Mouse (Mus musculus): Measurements from ENCODE around the gene Hcfc1. TPM values are rescaled to one million over a fixed set of nuclear protein-coding genes. Genes with fewer than 3 reads are reported as not detected.

The Hcfc1 gene
- total RNA-seq (2017), result 21.4 to 45.9 TPM (median 24.5 TPM) in 3 replicates

DNA sequence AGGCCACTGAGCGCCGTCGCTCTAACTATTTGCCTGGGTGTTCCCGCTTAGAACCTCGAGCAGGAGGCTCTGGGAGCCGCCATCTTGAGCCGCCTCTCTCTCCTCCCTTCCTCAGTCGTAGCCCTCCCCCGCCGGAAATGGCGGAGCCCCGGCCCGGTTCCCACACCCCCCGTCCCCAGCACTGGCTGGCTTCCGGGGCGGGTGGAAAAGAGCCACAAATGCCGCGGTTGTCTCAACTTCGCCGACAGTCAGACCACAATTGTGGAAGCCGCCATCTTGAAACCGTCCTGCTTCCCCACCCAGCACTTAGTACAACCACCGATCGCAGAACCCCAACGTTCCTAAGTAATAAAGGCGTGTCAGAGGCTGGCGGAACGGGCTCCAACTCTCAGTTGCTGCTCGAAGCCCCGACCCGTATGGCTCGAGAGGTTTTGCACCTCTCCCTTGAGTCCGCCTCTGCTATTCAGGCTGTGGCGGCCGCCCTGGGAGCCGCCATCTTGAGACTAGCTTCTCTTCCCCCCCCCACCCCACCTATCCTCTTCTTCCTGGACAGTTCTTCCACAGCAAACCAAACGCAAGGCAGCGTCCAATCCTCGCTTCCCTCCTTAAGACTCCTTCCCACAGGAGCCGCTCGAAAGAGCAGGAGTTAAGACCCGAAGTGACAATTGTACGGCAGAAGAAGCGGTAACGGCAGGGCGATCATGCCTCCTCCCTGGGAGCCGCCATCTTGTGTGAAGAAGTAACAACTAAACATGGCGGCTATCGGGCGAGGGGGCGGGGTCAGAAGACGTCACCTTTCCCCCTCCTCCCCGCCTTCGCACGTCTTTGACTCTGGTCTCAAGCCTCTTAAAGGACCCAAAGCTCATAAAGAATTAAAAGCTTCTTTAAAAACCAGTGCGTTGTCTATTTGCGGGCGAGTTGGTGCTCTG, at the start of gene Hcfc1:
Gene Hcfc1 (minus strand): TSS at position 110 of the 929 bp plus-strand sequence.
- ATAC-seq (replicated peaks; ENCODE audit: insufficient number of reproducible peaks, low FRiP score, low TSS enrichment, poor library complexity, severe bottlenecking), result peak; percentile 57

DNA sequence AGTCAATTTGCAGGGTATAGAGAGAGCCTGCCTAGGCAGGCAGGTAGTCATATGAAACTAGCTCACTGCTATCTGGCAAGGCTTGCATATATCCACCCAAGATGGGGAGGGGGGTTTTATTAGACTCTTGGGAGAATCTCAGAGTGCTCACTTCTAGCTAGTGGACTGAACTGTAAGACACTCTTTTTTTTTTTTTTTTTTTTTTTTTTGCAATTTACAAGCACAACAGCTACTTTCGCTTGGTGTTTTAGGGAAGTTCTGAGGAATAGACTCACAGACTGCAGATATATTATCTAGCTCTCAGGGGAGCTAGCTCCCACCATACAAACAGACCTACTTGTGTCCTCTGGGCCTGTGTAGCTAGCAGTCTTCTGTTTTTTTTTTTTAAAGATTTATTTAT, 48.4 kb upstream of the Hcfc1 start:
- no peak for ATAC-seq (replicated peaks; ENCODE audit: insufficient number of reproducible peaks, low FRiP score, low TSS enrichment, poor library complexity, severe bottlenecking)

DNA sequence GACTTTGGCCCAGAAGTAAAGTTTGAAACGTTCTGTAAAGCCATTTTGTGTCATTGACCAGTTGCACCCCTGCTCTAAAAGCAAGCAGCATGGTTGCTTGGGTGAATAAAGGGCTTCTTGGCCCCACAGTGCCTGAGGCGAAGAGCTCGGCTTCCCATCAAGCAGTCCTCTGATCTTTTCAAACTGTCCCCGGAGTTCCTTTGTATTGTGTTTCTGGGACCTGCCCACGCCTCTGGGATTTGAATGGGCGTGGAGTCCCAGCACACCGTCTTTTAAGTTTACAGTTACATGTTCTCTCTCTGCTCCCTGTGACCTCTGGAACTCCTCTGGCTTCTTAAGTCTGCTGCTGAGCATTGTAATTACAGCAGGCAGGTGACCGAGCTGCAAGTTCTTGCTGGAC, 41.9 kb upstream of the Hcfc1 start:
- ATAC-seq (replicated peaks; ENCODE audit: insufficient number of reproducible peaks, low FRiP score, low TSS enrichment, poor library complexity, severe bottlenecking), result no peak

DNA sequence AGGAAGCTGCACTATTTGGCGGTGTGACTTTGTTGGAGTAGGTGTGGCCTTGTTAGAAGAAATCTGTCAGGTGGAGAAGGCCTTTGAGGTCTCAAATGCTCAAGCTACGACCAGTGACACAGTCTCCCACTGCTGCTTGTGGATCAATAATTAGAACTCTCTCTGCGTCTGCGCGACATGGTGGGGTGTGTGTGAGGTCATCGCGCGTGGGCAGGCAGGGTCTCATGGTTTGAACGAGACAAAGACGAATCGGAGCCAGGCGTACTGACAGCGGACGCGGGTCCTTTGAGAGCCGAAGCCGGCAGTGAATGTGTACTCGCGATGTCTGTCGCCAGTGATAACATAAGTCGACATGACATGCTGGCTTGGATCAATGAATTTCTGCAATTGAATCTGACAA, 40.2 kb upstream of the Hcfc1 start:
- ATAC-seq (replicated peaks; ENCODE audit: insufficient number of reproducible peaks, low FRiP score, low TSS enrichment, poor library complexity, severe bottlenecking), result no peak

DNA sequence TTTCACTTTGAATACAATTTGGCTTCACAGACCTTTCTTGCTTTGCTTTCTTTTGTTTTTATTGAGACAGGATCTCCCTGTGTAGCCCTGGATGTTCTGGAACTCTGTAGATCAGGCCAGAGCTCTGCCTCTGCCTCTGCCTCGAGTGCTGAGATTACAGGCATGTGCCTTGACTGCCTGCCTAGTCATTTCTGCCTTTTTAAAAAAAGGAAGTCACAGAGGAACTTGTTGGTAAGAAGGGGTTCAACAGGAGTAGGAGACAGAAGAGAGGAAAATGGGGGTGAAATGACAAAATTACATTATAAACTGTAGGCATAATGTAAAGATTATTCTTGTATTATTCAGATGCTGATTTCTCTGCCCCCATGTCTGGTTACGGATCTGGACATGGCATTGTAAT, 37.5 kb upstream of the Hcfc1 start:
- no peak for ATAC-seq (replicated peaks; ENCODE audit: insufficient number of reproducible peaks, low FRiP score, low TSS enrichment, poor library complexity, severe bottlenecking)

DNA sequence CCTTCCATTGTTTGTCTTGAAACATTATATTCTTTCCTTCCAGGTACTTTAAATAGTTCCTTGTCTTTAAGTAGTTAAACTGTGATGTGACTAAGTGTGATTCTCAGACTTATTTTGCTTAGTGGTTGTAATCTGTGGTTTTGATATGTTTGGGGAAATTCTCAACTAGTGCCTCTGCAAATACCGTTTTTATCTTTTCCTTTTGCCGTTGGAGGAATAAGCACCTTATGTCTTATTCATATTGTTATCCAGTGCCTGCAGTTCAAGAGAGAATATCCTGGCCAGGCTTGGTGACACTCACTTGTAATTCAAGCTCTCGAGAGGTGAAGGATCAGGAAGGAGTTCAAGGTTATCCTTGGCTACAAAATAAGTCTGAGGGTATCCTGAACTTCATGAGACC, 34.9 kb upstream of the Hcfc1 start:
- no peak for ATAC-seq (replicated peaks; ENCODE audit: insufficient number of reproducible peaks, low FRiP score, low TSS enrichment, poor library complexity, severe bottlenecking)

DNA sequence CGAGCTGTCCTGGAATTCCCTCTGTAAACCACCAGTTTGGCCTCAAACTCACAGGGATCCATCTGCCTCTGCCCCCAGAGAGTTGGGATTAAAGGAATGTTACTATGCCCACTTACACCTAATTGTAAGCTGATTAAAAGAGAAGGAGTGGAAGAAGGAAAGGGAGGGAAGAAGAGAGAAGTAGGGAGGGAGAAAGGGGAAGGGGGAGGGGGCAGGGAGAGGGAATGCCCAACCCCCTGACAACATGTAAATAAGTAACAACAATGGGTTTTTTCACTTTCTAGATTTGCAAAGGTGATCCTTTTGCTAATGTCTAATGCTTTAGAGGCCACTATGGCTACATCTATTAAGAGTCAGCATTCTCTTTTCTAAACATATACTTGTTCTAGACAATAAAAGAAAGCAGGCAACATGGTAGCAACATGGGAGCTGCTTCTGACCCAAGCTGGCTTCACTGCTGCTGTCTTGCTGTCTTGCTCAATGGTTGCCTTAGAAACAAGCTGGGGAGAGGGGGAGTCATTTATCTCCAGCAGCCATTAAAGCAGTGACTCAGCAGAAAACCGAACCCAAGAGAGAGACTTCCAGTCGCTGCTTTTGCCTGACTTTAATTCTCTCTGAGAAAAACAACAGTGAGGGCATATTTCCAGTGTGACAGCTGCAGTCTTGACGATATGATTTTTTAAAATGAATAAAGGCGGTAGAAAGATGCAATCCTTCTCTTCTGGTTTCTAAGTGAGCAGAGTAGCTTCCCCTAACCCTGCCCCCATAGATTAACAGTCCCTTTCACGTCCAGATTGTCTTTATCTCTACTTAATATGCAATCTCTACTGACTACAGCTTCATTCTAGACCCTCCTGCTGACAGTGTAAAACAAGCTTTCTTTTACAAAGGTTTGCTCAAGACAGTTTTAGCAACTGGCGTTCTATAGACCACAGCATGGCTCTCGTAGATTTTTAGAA, 33.0 kb upstream of the Hcfc1 start:
- ATAC-seq (replicated peaks; ENCODE audit: insufficient number of reproducible peaks, low FRiP score, low TSS enrichment, poor library complexity, severe bottlenecking), result no peak

DNA sequence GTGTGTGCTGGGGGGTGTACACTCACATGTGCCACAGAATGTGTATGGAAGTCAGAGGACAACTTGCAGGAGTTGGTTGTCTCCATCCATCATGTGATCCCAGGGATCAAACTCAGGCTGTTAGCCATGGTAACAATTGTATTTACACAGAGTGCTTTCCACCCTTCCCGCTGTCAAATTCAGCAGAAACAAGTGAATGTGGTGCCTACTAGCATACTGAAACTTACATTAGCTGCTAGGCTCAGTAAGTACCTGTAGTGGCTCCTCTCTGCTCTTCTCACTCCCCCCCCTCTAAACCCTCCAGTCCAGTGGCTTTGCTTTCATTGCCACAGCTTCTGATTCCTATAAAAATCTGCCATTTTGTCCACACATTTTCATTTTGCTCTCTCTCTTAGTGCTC, 11.6 kb upstream of the Hcfc1 start:
- ATAC-seq (replicated peaks; ENCODE audit: insufficient number of reproducible peaks, low FRiP score, low TSS enrichment, poor library complexity, severe bottlenecking), result no peak

DNA sequence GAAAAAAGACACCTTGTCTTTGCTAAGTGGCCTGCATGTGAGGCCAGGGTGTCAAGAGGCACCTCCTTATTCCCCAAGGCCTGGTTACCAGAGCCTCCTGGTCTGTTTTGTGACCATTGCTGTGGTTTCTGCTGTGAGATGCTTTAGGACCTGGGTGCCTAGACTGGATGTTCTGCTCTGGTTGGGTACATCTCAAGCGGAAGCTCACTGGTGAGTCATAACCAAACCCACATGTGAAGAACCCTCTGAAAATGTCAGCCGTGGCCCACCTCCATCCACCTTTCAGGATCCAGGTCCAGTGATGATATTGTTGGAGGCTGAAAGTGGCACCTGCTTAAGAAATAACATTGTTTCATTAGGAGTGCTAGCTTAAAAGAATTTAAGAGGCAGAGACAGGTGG, 10.1 kb upstream of the Hcfc1 start:
- ATAC-seq (replicated peaks; ENCODE audit: insufficient number of reproducible peaks, low FRiP score, low TSS enrichment, poor library complexity, severe bottlenecking), result no peak

DNA sequence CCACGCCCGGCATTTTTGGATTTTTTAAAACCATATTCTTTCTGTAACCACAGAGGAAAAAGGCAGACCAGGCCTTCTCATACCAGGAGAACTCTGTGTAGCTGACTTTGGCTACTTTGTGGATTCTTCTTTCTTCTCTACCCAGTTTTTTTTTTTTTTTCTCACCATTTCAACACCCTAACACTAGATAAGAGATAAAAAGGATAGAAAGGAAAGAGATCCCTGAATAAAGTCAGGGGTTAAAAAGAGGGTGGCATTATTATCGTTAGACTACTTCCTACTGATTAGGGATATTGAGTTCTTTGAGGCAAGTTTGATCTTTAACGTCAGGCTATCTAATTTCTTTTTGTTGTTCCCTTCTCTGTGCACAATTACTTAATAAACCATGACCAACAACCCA, 6.6 kb upstream of the Hcfc1 start:
- ATAC-seq (replicated peaks; ENCODE audit: insufficient number of reproducible peaks, low FRiP score, low TSS enrichment, poor library complexity, severe bottlenecking), result no peak

DNA sequence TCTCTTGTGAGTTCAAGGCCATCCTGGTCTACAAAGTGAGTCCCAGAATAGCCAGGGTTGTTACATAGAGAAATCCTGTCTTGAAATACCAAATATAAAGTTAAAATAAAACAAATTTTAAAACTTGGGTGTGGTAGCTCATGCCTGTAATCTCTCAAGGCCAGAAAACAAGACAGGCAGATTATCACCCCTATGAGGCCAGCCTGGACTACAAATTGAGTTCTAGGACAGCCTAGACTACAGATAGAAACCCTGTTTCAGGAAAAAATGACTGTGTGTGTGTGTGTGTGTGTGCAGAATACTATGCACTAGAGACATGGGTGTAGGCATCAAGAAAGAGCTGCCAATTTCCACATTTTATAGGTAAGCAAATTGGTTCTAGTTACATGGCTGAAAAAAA, 4.6 kb upstream of the Hcfc1 start:
- no peak for ATAC-seq (replicated peaks; ENCODE audit: insufficient number of reproducible peaks, low FRiP score, low TSS enrichment, poor library complexity, severe bottlenecking)

DNA sequence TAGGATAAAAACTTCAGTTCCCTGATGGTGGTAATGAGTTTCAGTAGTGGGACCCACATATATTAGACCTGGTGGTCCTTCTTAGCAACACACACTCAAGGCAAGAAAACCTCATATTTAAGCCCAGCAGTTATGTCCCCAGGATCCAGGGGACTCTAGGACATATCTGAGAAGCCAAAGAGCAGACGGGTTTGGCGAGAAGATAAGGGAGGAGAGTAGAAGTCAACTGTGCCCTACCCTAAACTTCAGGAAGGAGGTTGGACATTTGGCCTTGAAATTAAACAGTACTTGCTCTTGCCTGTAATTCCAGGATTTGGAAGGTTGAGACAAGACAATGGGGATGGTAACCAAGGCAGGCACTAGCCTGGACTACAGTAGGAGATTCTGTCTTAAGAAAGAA, 3.6 kb upstream of the Hcfc1 start:
- no peak for ATAC-seq (replicated peaks; ENCODE audit: insufficient number of reproducible peaks, low FRiP score, low TSS enrichment, poor library complexity, severe bottlenecking)

DNA sequence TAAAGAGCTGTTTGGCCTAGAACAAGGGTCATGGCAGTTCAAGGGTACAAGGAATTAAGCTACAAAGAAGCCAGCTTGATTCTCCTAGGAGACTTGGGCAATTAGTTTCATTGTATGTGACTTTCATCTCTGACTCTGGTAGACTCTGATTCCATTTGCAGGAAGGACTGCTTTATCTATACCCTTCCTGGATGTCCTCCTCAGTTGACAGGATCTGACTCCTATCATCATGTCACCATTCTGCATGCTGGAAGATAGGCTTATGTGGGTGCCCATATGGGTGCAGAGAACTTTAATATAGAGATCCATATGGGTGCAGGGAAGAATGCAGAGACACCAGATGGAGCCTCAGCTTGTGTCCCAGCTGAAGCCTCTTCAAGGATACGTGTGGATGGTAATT, 3.0 kb upstream of the Hcfc1 start:
- no peak for ATAC-seq (replicated peaks; ENCODE audit: insufficient number of reproducible peaks, low FRiP score, low TSS enrichment, poor library complexity, severe bottlenecking)

DNA sequence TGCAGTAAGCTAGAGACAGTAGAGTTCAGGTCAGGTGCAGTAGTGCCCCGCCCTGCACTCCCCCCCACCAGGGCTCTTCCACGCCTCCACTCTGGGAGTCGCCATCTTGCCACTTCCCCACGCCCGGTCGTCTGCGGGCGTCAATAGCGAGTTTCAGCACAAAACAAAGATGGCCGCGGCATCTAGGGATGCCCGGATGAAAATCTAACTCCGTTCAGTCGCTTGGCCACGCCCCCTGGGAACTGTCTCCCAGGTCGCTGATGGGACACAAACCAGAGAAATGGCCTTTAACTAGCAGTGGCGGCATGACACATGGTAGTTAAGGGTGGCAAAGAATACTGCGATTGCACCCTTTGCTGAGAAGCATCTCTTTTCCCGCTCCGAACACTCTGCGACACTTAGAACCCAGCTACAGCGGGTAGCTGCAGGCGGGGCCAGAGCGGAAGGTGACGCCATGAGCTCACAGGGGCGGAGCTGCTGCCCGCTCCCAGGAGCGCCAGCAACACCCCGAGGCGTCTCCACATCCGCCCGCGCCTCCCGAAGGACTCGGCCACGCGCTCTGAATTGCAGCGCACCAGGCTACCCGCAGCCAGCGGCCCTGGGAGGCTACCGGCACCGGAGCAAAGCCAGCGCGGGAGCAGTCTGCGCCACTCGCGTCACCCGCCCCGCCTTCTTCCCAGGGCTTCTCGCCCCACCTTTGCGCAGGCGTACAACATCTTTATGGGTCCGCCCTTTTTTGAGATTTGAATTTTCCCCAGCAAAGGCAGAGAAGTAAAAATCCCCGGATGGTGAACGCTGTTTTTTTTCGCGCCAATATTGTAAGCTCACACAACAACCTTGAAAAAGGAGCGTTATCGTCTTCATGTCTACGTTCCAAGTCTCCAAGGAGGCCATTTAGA, 1.3 kb upstream of the Hcfc1 start:
- ATAC-seq (replicated peaks; ENCODE audit: insufficient number of reproducible peaks, low FRiP score, low TSS enrichment, poor library complexity, severe bottlenecking), result peak; percentile 32

DNA sequence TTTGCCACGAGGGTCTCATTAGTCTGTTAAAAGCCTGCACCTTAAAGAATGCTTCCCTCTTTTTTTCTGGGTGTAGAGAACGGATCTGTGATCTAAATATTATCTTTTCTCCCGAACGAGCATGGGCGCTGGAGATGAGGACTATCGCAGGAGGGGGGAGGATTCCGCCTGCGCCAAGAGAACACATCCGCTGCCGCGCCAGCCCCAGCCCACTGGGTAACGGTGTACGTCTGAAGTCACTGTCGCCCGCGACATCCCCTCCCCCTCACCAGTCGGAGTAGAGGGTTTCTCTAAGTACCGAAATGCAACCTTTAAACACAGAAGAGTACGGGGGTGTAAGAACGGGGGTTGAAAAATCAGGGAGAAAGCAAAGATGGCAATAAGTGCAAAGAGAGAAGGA, 850 bp downstream of the Hcfc1 start:
- no peak for ATAC-seq (replicated peaks; ENCODE audit: insufficient number of reproducible peaks, low FRiP score, low TSS enrichment, poor library complexity, severe bottlenecking)

DNA sequence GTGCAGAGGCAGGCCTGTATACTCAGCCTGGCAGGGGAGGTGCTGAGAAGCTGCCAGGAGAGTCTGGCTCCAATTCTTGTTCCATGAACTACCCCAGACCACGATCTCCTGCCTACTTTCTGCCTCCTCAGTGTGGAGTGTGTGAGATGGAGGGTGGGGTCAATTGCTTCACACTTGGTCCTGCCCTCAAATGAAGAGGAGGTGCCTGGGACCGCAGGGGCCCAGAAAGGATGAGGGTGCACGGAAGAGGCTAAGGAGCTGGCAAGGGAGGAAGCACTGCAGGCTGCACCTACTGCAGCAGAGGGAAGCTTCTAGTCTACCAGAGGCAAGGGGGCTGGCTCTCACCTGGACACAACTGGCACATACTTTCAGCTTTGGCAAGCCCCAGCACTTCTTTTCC, 1.8 kb downstream of the Hcfc1 start:
- ATAC-seq (replicated peaks; ENCODE audit: insufficient number of reproducible peaks, low FRiP score, low TSS enrichment, poor library complexity, severe bottlenecking), result peak; percentile 54

DNA sequence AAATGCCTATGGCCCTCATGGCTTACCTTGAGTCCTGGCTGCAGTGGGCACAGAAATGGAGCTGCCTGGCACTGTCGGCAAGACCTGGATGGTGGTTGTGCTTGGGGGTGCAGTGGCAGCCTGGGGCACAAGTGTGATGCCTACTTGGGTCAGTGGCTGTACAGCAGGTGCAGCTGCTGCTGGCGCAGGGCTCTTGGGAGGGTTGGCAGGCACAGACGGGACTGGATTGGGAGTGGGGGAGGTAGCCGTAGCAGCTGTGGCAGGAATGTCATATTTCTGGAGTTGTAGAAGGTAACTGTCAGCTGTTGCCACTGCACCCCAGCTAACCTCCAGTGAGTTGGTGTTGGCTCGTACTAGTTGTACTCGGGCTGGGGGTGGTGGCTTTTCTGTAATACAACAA, 11.2 kb downstream of the Hcfc1 start:
- ATAC-seq (replicated peaks; ENCODE audit: insufficient number of reproducible peaks, low FRiP score, low TSS enrichment, poor library complexity, severe bottlenecking), result no peak

DNA sequence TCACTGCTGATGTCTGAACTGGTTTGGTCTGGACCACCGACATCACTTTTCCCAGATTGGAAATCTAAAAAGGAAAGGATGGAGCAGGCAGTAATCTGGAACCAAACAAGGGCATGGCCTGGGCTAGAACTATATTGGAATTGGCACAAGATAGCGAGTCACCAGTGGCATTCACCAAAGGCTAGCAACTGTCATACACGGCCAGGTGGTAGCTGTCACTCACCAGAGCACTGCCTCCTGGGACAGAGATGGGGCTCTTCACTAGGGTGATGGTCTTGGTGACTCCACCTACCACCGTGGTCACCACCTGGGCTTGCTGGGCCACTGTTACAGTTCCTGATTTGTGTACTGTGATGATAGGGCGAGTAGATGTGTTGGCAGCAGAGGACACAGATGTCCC, 13.6 kb downstream of the Hcfc1 start:
- no peak for ATAC-seq (replicated peaks; ENCODE audit: insufficient number of reproducible peaks, low FRiP score, low TSS enrichment, poor library complexity, severe bottlenecking)

DNA sequence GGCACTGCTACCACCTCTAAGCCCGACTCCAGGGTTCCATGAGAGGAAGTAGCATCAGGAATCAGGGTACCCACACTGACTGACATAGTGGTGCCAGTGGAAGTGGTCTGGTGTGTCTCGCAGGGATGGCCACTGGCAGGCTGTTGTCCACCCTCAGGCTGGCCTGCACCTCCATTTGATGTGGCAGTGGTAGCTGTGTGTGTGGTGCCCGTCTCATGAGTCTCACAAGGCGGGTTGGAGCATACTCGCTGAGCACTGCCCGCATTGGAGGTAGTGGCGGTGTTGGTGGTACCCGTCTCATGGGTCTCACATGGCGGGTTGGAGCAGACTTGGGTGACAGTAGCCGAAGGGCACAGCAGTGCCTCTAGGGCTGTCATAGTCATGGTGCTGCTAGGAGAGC, 16.8 kb downstream of the Hcfc1 start:
- no peak for ATAC-seq (replicated peaks; ENCODE audit: insufficient number of reproducible peaks, low FRiP score, low TSS enrichment, poor library complexity, severe bottlenecking)
